Mouse (Mus musculus): Measurements from ENCODE around the gene Plcb4.
"Not testable (repeated sequence)": the region's sequence is repeated elsewhere in the genome, so short reads cannot be mapped to it uniquely, and the experiment has no call there.

Gene Plcb4

GRCm38 (mm10) chr2:135966871-135967557 lies 308.2 kb downstream of the Plcb4 start:
- peak; percentile 55 for DNase-seq

DNA sequence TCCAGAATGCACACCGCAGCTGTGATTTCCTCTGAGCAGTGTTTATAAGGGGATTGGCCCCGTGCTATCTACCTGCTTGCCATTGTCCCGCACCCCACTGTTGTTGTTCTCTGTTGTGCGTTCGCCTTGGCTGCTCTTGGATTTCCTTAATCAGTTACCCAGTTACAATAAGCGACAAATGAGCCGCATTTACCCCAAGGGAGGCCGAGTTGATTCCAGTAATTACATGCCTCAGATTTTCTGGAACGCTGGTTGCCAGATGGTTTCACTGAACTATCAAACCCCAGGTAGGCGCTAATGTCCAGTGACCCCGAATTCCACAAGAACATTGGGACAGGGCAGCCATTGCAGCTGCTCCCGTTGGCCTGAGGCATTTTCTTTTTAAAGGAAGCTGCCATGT lies 309.3 kb downstream of the Plcb4 start:
- DNase-seq, result peak; percentile 30

DNA sequence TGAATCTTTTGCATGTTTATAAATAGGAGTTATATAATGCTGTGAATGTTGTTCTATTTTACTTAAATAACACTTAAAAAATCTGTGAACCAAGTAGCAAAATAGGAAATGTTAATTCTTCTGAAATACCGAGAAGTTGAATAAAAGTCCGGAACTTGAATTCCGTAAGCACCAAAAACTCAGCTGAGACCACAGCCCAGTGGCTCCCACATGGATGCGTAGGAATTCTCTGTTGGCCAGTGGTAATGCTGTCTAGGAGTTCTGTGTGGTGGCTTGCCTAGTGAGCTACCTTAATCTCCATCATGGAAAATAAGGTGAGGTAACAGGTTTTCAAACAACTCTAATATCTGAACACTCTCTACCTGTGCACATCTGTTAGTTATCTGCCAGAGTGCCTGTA lies 312.1 kb downstream of the Plcb4 start:
- DNase-seq, result no peak

DNA sequence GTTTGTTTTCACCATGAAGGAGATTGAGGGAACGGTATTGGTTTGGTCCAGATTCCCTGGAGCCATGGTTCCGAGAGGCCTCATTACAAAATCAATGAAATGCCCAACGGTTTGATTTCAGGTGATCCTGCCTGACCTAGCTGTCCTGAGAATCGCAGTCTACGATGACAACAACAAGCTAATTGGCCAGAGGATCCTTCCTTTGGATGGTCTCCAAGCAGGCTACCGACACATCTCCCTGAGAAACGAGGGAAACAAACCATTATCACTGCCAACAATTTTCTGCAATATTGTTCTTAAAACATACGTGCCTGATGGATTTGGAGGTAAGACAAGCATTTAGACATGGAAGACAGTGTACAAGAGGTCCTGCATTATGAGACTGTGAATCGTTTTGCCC lies 317.2 kb downstream of the Plcb4 start:
- no peak for DNase-seq

DNA sequence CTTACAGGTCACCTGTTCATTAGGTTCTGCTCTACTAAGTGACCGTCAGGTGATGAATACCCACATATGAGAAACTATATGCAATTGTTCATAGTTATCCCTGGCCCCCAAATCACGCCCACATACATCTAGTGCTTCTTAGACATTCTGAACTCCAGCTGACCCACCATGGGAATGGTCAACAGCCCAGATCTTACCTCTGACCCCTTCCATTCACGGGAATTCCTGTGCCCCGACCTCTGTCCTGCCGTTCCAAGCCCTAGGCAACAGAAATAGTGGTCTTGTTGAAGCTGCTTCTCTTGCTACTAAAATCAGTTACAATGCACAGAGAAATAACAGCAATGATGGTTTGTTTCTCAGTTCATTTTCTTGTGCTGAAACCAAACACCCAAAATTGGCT lies 320.0 kb downstream of the Plcb4 start:
- peak; percentile 18 for DNase-seq

- no peak for DNase-seq
Observed at GRCm38 (mm10) chr2:135980428-135980827, 321.6 kb downstream of the Plcb4 start.

DNA sequence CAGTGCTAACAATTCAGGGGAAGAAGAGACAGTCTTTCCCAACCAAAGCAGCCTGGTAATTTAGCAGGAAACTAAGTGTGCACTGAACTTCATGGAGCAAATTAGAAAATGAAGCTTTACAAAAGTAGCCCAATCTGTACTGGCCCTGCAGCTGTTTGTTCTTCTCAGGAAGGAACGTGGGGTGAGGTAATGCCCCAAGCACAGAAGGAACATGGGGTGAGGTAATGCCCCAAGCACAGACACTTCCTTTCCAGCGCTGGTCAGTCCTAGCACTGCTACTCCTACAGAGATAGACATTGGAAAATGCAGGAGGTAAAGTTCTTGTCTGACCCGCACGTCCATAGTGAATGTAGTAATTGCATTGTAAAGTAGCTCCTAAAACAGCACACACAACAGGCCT lies 325.2 kb downstream of the Plcb4 start:
- DNase-seq, result no peak

DNA sequence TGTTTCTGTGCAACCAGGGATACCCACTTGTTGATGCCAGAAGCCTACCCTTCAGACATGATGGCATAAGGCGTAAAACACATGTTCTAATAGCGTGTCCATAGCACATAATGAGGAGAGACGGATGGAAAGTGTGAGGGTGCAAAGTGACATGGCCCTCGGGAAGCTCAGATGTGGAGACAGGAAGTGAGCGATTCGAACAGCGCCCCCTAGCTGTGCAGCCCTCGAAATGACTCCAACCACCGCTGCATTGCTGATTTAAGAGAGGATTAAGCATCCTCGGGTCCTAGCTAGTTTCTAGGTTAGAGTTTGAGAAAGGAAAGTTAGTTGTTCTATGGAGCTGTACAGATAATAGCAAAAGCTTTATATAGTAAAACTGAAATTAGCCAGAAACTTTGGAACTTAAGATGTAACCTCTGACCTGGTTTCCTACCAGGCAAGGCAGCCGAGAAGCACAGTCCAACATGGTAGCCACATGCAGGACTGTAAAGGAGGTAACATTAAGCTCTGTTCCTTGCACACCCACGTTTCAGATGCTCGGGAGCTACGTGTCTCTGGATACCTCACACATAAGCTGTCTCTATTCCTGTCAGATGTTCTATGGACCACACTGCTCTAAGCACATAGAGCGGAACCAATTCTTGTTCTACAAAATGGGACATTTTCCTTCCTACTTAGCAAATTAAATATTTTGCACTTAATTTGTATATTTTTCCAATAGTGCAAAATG lies 326.9 kb downstream of the Plcb4 start:
- DNase-seq, result no peak

DNA sequence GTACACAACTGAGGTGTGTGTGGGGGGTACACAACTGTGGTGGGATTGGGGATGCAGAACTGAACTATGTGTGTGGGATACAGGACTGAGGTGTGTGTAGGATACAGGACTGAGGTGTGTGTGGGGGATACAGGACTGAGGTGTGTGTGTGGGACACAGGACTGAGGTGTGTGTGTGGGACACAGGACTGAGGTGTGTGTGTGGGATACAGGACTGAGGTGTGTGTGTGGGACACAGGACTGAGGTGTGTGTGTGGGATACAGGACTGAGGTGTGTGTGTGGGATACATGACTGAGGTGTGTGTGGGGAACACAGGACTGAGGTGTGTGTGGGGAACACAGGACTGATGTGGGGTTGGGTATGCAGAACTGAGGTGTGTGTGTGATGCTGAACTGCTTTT lies 329.7 kb downstream of the Plcb4 start:
- DNase-seq, result not testable (repeated sequence)

DNA sequence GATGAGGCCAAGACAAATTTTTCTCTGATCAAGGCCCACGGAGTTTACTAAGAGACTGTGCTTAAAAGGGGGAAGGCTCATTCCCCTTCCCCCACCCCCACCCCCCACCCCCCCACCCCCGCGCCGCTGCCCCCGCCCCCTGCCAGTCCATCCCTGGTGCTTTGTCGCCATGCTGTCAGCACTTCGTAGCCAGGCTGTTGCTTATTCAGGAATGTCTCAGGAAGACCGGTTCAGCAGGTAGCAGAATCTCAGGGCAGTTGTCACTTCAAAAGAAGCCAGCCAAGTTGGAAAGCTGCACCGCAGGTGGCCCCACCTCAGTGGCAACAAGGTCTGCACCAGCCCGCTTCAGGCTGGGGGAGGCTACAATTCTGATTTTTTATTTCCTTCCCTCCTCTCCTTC lies 331.9 kb downstream of the Plcb4 start:
- DNase-seq, result not testable (repeated sequence)

DNA sequence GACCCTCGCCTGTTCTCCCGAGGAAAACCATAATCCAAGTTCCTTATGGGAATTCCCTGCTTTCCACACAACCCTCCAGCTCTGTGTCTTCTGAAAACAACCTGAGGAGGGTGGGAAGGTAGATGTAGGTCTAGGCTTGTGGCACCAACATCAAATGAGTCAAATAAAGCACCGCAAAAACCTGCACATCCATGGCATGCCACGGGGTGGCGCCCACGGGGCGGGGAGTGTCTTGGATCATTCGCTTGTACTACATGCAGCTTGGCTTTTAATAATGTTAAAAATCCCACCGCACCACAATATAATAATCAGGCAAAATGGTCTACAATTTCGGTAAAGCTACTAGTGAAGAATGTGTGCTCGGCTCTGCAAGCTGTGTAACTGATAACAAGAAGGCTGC lies 334.5 kb downstream of the Plcb4 start:
- no peak for DNase-seq

- DNase-seq, result no peak
Observed at GRCm38 (mm10) chr2:135995196-135995595, 336.4 kb downstream of the Plcb4 start.

DNA sequence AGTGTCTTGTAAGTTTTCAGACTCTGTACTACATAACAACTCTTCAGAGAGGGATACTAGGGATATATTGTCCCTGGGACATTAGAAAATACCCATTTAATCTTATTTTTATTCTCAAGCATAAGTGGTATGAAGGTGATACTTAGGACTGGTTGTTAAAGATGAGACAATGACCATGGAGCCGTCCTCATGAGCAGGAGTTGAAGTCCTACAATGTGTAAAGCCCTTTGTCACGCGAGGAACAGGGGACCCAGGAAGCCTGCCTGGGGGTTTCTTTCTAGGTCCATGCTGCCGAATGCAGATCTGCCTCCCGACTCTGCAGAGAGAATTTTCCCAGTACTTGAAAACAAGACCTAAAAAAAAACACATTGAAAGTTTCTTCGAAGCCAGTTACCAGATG lies 338.1 kb downstream of the Plcb4 start:
- no peak for DNase-seq

- no peak for DNase-seq
Observed at GRCm38 (mm10) chr2:135997361-135998150, 338.7 kb downstream of the Plcb4 start.

GRCm38 (mm10) chr2:135998886-135999285 lies 340.1 kb downstream of the Plcb4 start:
- no peak for DNase-seq

GRCm38 (mm10) chr2:135999361-135999760 lies 340.6 kb downstream of the Plcb4 start:
- DNase-seq, result peak; percentile 12

GRCm38 (mm10) chr2:136000933-136001332 lies 342.1 kb downstream of the Plcb4 start:
- no peak for DNase-seq

- DNase-seq, result peak; percentile 20
Observed at GRCm38 (mm10) chr2:136002118-136002517, 343.3 kb downstream of the Plcb4 start.

- no peak for DNase-seq
Observed at GRCm38 (mm10) chr2:136003836-136004235, 345.0 kb downstream of the Plcb4 start.

DNA sequence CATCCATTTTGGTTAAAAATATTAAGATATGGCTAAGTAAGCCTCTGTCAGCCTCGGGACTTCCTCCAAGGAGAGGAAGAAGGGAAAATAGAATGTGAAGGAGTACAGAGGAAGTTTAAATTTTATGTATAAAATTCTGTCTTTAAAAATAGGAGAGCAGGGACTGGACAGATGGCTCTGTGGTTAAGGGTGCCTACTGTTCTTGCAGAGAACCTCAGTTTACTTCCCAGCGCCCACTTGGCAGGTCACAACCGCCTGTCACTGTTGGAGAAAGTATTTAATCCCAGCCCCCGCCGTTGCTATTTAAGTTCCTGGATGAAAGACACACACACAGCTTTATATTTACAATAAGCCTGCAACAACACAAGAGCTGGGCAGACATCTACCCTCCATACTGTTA lies 347.5 kb downstream of the Plcb4 start:
- DNase-seq, result no peak

- no peak for DNase-seq
Observed at GRCm38 (mm10) chr2:136012759-136013158, 353.9 kb downstream of the Plcb4 start.

DNA sequence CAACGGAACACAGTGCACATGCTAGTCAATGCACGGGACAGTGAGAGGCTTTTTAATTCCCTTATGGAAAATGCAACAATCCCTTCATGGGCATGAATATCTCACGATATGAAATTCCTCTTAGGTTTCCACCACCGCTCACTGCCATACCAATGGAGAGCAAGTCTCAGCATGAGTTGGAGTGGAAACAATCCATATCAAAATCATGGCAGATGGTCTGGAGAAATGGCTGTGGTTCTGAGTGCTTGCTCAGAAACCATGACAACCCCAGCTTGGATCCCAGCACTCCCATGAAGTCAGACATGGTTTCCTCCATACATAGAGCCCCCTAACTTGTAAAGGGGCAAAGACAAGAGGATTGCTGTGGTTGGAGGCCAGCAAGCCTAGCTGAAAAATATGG lies 389.7 kb downstream of the Plcb4 start:
- DNase-seq, result no peak

DNA sequence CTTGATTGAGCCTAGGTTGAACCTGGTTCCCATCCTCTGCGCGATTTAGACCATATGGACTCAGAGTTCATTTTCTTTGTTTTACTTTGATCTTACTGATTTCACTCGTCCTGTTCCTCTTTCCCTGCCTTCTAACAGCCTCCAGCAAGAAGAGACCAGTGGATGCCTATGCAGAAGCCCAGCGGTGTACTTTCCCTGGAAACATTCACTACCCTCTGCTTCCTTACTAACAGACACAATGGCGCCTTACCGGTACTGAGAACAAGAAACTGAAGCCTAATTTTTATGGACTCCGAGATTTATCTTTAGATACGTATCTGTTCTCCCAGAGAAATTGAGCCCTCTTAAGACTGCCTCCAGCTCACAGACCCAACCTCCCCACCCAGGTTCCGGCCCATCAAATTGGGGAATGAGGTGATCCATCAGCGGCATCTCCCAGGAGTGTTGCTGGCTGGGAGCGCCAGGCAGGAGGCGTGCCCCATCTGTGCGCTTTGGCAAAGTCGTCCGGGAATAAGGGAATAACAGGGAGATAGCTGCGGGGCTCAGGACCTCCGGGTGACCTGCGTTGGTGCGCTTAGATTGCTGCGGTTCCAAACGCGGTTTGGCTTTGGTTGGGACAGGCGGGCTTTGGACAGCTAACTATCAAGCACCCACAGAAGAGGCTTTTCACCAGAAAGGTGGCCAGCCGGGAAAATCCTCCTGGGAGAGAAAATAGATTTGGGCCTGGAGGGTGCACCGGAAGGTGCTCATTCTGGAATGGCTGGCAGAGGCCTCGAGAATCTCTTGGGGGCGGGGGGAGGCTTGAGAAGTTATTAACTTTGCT lies 392.2 kb downstream of the Plcb4 start:
- DNase-seq, result peak; percentile 45

All from embryo, embryonic 11 days (tissue).